Mouse (Mus musculus) gonadal fat pad, adult 2 months (tissue): ENCODE measurements around the gene Ubap1l. TPM values are rescaled to one million over a fixed set of nuclear protein-coding genes. Genes with fewer than 3 reads are reported as not detected.

ENCODE experiments used
- DNase-seq: peaks from one replicate; pipeline ENCODE4 v3.0.0-alpha.2; 2012; ENCODE audit warnings: low read depth
- polyA plus RNA-seq: library from polyadenylated mRNA; depleted of rRNA; stranded (reverse); fragments of >200 nt; gene quantifications from 2 replicates; pipeline ENCODE4 v1.2.3, GENCODE M21; 2012

Ubap1l gene
- polyA plus RNA-seq, 1 experiment: 0.15 TPM

DNA sequence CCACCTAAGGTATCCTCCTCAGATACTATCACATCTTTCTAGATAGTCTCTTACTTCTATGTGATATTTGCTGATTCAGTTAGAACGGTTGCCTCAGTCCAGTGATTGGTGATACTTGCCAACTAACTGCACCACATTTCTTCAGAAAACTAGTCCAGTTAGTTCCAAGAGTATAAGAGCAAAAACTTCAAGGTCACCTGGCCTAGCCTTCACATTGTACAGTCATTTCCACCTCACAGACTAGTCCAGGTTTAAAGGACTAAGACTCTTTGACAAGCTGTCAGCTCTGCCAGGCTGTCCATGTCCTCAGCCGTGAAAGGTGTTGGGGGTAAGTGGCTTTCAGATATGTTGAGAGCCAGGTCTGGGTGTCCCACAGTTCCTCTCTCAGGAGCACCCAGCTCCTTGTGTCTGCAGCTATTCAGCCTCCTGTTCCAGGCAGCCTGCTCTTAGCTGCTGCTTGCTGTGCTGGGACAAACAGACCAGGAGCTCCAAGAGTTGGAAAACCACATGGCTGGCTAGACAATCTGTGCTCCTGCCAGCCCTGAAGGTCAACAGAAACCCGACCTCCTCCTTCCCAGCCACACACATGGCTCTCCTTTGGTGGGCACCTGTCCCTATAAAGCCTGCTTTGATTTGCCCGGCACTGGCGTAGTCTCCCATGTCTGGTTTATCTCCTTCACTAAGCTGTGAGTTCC is 13.8 kb downstream of the Ubap1l start:
- DNase-seq: no peak

DNA sequence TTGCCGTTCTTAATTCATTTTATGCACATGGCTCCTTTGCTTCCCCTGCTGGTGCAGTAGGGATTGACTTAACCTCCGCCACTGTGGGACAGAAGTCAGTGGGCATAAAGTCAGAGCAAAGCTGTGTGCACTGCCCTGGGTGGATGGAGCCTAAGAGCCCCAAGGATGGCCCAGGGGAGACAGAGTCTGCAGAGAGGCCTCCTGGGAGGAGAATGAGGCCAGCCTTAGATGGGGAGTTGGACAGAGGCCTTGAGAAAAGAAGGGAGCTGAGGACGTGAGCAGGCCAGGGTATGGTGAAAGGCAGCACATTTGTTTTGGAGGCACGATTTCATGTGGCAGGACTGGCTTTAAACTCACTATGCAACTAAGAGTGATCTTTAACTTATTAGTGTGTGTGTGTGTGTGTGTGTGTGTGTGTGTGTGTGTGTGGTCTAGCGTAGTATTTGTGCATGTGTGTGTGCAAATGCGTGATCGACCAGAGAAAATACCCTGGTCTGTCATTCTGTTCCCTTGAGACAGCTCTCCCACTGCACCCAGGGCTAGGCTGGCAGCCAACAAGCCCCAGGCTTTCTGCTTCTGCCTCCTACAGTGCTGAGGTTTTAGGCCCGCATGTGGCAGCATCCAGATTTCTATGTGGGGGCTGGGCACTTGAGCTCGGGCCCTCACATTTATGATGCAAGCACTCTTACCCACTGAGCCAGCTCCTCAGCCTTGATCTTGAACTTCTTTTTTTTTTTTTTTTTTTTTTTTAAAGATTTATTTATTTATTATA is 14.5 kb downstream of the Ubap1l start:
- DNase-seq: no peak

DNA sequence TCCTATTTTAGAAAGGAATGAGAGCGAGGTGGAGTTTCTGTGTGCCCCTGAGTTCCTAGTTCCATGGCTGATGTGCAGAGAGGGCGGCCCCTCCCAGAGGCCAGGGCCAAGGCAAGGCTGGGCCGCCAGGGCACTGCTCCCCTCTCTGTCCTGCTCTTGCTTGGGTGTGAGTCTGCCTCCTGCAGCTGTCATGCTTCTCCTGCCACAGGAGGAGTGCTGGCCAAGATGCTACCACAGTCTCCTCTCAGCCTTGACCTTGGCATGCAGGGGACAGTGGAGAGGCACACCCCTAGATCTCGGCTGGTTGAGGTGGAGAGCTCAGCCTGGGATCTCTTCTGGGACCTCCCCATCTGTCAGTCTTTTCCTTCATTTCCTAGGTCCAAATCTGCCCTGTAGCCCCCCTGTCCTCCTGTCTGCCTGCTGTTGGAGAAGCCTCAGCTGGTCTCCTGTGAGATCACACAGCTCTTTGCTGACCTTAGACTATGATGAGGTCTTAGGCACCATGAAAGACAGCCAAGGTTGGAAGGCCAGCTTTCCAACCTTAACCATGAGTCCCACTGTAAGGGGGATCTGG is 20.3 kb downstream of the Ubap1l start:
- no peak for DNase-seq

DNA sequence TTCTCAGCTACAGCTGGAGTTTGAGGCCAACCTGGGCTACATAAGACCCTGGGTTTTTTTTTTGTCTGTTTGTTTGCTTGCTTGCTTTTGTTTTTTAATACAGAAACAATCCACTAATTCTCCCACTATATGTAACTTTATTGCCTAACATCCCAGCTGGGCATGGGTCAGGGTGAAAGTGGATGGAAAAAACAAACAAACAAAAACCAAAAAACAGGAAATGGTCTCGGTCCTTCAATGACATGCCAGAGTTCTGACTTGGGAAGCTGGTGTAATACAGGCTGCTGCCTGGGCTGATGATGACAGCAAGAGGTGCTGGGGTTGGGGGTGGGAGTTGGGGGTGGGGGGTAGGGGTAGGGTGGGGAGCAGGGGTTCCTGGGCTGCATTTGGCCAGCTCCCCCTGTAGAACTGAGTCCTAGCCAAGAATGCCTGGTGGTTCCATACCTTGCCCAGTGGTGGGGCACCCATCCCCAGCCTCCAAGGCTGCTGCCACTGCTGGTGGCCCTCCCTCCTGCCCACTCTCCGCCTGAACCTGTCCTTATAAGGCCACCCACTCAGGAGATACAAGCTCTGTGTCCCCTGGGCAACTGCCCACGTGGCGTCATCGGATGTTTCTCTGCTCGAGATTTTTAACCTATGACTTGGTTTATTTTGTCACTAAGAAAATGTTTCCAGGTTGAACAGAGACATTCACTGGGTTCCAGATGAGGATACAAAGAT is 21.4 kb downstream of the Ubap1l start:
- no peak for DNase-seq

DNA sequence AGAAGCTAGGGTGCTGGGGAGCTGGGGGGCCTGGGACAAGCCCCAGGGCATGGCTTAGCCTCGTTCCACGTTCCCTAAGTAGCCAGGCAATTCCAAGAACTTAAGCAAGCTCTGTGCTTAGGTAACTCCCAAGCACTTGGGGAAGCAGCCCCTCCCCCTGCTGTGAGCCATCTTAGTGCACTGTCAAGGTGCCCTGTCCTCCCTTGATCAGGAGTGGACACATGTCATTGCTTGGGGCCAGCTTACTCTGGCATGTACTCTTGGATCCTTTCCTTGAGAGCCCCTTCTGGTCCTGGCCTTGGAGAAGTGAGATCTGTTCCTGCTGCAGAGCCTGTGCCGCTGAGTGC is 21.9 kb downstream of the Ubap1l start:
- DNase-seq: peak; percentile 59

DNA sequence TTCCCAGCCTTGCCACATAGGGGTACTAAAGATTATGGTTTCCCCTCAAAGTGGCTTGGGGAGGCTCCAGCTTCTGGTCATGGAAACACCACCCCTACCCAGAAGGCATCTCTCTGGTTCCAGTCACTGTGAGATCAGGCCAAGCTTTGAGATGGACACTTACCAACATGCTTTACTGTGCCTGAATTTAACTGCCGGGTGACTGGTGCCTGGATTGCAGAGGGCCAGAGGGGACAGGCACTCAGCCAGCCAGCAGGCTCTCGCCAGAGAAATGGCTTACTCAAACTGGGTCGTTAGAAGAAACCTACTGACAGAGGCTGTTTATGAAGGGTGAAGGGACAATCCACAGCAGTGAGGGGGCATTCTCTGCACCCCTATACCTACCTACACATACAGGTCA is 23.4 kb downstream of the Ubap1l start:
- DNase-seq: peak; percentile 45

DNA sequence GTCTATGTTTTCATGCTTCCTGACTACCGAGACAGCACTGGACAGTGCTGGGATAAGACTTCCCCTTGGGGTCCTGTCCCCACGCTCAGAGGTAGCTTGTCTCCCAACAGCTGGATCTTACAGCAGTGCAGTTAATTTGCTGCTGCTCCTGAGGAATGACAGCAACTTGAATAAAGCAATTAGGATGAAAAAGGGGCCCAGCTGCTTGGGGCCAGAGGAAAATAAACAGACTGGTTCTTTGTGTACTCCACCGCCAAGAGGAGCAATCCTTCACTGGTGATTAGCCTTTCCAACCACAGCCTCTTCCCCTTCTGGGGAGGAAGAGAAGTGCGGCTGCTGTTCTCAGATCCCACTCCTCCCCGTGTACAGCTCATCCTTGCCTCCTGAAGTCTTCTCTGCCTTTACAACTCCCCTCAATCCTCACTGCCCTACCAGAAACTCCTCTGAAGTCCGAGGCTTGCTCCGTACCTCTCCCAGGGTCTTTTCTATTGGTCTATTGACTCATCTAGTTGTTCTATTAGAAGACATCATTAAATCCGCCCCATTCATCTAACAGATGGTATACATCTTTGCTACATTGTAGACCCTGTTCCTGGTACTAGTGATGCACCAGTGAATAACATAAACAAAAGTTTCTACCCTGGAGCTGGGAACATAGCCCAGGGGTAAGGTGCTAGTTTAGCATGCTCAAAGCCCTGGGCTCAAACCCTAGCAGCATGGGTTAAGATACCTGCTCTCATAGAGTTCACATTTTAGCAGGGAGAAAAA is 25.7 kb downstream of the Ubap1l start:
- no peak for DNase-seq

DNA sequence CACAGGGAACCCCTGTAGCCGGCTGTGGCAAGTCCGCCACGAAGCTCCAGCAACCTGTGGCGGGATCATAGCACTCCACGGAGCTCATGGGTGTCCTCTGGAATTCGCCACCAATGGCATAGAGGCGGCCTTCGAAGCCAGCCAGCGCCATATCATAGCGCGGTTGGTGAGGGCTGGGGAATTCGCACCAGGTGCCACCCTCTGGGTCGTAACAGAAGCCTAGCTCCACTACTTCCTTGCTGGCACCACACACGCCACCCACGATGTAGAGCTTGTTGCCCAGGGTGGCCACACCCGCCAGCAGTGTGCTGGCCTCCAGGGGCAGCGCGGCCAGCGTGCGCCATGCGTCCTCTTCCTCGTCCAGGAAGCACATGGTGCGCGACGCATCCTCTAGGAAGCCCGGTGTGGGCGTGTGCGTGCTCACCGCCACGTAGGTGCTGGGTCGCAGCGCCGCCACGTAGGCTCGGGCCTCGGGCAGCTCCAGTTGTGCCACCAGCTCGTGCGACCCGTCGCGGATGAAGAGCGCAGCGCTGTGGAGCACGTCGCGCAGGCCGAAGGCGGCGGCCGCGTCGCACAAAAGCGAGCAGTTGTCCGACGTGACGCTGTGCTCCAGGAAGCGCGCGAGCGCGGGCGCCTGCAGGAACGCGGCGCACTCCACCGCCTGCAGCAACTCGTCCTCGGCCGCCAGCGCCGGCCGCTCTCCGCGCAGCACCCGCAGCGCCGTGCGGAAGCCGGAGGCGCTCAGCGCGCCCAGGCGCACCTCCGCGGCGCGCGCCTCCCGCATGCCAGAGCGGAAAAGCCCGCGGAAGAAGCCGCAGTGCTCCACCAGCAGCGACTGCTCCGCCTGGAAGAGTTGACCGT is 30.1 kb downstream of the Ubap1l start:
- DNase-seq: no peak

DNA sequence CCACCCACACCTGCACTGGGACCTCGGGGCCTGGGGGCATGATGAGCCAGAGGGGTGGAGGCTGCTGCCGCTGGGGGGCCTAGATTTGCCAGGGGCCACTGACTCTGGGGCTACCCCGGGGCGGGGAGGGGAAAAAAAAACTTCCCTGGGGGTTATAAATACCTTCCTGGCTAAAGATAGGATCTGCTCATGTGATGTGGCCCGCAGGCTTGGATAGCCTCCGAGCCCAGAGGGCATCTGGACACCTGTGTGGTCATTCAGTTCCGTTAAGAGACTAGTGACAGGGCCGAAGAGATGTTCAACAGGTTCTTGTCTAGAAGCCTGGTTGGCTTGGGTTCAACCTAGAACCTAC is 30.7 kb downstream of the Ubap1l start, which contains the start of gene Kbtbd13:
Gene Kbtbd13, minus strand, starts transcription at position 40 of the 352 bp plus-strand sequence.
- no peak for DNase-seq

DNA sequence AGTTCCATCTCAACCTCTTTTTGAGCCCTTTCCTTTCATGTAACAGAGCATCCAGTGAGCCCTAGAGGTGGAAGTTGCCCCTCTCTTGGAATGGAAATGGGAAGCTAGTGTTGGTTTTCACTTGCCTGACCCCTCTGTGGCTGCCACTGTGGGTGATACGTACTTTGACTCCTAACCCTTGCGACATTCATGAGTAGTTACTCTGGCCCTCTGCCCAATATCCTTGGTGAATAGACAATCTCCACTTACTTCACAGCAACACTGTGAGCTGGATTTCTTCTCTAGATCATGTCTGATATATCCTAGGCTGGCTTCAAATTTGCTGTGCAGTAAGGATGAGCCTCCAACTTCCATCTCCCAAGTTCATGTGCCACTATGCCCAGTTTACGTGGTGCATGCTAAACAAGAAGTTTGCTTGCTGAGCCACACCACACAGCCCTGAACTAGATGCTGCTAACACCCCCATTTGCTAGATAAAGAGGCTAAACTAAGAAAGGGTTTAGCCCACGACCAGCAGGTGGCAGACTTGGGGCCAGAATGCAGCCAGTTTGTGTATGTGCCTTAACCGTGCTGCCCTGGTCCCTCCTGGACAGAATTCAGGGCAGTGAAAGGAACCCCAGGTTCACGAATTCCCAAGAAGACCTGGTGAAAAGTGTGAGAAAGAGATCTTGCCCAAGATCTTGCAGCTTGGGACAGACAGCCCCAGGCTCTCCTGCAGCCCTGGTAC is 32.0 kb downstream of the Ubap1l start:
- no peak for DNase-seq

DNA sequence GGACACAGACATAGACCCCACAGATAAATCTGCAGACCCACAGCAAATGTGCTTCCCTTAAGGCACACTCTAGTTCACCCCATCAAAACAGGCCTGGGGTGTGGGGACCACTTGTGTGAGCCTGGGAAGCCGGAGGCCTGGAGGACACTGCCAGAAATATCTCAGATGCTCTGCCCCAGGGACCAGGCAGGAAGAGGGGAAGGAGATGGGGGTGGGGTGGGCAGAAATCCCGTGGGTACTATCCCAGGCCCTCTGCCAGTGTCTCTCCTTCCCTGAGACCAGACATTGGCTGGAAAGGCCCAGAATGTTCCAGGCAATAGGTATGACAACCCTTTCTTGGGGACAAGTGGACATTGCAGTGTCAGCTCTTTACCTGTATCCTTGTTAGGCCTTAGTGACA is 32.8 kb downstream of the Ubap1l start:
- DNase-seq: no peak

DNA sequence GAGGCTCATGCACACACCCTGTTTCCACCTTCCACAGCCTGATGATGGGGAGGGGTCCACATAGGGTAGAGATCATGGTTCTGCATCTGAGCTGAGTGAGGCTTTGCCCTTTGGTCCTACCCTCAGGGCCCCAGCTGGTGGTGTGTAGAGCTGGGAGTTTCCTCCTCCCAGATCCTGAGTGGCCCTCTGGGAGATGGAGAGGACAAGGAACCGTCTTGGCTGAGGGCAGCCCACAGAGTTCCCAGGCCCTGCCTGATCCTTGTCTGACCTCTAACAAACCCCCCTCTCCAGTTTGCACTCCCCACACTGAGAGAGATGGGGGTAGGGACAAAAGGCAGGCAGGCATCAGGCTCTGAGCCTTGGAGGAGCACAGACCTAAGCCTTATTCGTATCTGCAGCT is 33.5 kb downstream of the Ubap1l start:
- DNase-seq: no peak

DNA sequence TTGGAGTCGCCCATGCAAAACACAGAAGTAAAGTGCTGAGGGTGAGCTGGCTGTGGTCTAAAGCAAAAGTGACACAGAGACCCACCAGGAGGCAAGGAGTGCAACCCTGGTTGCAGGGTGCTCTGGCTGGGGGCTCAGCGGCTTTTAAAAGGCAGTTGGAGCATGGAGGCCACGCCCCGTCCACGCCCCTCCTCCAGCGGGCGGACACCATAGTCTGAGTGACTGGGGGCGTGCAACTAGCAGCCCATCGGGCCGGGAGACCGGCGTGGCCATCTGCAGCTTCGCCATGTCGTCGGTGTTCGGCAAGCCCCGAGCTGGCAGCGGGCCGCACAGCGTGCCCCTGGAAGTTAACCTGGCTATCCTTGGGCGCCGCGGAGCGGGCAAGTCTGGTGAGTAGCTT is 37.4 kb downstream of the Ubap1l start, which contains the start of gene Rasl12:
Gene Rasl12, plus strand, starts transcription at position 228 of the 400 bp plus-strand sequence.
- DNase-seq: no peak

DNA sequence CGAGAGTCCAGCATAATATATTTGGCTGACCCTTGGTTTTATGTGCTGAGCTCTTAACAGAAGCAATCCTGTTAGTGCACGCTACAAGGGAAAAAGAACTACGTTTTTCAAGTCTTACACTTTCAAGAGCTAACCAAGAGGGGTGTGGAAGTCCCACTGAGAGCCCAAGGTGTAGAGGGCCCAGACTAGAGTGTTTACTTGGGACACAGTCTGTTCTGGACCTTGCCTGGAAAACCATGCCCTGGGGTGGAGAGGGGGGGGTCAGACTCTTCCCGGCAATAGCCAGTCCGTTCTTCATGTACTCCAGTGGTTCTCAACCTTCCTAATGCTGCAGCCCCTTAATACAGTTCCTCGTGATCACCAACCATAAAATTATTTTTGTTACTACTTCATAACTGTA is 39.1 kb downstream of the Ubap1l start:
- DNase-seq: no peak

DNA sequence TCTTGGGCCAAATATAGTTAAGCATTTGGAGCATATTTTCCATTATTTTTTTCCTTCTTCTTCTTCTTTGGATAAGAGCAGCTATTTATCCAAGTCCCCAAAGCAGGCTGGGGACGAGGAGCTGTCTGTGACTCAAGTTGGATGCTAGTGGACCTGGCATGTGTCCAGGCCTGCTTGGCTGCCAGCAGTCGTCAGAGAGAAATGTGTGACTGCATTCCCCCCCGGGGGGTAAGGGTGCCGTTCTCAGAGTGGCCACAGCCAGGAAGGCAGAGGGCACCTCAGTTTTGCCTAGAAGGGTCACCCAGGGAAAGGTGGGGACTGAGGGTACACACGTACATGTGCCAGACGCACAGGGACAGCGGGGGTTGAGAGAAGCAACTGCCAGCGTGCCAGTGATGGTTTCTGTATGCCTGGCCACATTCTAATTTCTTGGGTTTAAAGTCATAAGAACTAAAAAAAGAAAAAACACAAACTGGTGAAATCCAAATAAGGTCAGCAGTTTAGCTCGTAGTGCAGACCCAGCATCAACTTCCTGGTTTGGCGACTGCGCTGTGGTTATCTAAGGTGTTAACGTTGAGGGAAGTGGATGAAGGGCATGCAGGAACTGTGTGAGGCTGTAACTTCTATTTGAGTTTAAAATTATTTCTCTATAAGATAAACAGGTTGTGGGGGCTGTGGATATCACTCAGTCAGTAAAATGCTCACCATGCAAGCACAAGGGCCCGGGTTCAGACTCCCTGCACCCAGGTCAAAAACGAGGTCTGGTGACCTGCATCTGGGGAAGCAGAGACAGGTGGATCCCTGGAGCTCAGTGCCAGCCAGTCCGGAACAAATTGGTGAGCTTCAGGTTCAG is 43.7 kb downstream of the Ubap1l start:
- DNase-seq: no peak

DNA sequence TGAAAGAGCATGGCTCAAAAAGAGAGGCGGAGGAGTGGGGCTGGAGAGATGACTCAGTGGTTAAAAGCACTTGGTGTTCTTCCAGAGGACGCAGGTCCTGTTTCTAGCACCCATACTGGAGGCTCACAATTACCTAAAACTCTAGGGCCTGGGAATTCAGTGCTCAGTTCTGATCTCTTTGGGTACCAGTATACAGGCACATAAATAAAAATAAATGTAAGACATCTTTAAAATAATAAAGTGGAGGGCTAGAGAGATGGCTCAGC is 44.3 kb downstream of the Ubap1l start:
- no peak for DNase-seq

DNA sequence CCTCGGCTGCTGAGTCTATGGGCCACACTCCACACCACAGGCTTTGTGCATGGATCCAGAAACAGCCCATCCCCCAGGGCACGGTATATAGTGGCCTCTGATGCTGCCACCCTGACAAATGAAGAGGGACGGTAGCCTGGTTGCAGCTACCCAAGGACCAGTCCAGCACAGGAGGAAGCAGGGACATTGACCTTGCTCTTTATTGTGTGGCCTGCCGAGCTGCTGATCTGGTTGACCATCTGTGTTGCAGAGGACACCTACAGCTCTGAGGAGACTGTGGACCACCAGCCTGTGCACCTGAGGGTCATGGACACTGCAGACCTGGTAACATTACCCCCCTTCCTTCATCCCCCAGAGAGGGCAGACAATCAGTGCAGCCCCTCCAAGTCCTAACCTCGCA is 46.5 kb downstream of the Ubap1l start:
- DNase-seq: no peak

DNA sequence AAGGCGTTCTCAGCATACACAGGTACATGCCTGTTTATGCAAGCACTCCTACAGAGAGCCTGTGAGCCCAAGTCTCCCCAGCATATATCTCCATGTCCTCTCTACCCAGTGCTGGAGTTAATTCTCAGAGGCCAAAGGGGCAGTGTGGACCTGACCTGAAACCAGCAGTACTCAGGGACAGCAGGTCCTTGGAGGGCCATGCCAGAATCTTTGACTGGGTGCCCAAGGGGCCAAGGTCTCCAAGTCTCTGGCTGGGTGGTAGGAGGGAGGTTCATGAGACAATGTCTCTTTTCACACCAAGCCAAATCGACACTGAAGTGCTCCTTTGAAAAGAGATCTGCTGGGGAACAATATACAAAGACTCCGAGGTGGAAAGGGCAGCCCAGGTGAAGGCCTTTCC is 47.0 kb downstream of the Ubap1l start:
- DNase-seq: no peak

DNA sequence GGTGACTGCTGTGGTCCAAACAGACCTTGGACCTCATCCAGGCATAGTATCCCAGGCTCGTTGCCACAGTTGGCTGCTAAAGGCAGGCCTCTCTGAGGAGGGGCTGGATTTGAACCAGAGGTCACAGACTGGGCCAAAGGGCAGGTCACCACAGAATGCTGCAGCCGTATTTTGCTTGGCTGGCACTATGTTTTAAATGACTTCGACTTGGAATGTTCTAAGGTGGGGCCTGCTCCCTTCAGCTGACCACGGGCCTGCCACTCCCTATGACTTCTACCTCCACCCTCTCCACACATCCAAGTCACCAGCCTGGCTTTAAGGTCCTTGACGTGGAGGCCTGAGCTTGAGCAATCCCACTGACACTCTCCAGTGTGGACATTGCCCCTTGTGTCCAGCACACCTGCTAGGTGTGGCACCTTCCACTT is 48.0 kb downstream of the Ubap1l start:
- no peak for DNase-seq
